Mouse (Mus musculus) limb, embryonic 15.5 days (tissue): Measurements from ENCODE around the gene Pde1c. TPM values are rescaled to one million over a fixed set of nuclear protein-coding genes. Genes with fewer than 3 reads are reported as not detected.

Experiments used
- ATAC-seq: fragments of 200-750 bp; cut with Nextera tagmentation; 2 replicates; pipeline ENCODE4 v1.8.0; 2017; ENCODE audit warnings: low read depth, moderate TSS enrichment; ENCODE audit not compliant: insufficient number of reproducible peaks, low FRiP score, low TSS enrichment
- H3K27ac ChIP-seq: fragments of 300-500 bp; sonication (generic); 2 replicates; pipeline ENCODE4 v1.5.1; 2015; ENCODE audit warnings: moderate library complexity, mild to moderate bottlenecking, inconsistent platforms
- H3K27me3 ChIP-seq: fragments of 300-500 bp; sonication (generic); 2 replicates; pipeline ENCODE4 v1.6.1; 2015; ENCODE audit warnings: inconsistent platforms
- H3K36me3 ChIP-seq: fragments of 300-500 bp; sonication (generic); 2 replicates; pipeline ENCODE4 v1.6.1; 2015; ENCODE audit warnings: inconsistent platforms
- H3K4me1 ChIP-seq: fragments of 300-500 bp; sonication (generic); 2 replicates; pipeline ENCODE4 v1.6.1; 2015; ENCODE audit warnings: inconsistent platforms
- H3K4me2 ChIP-seq: fragments of 300-500 bp; sonication (generic); 2 replicates; pipeline ENCODE4 v1.6.1; 2015; ENCODE audit warnings: mild to moderate bottlenecking, inconsistent platforms
- H3K4me3 ChIP-seq: fragments of 300-500 bp; sonication (generic); 2 replicates; pipeline ENCODE4 v1.5.1; 2015; ENCODE audit warnings: mild to moderate bottlenecking, inconsistent platforms
- H3K9ac ChIP-seq: fragments of 300-500 bp; sonication (generic); 2 replicates; pipeline ENCODE4 v1.6.1; 2015; ENCODE audit warnings: inconsistent platforms
- H3K9me3 ChIP-seq: fragments of 300-500 bp; sonication (generic); 2 replicates; pipeline ENCODE4 v1.6.1; 2016; ENCODE audit warnings: inconsistent platforms
- WGBS: fragments of 180-500 bp; shearing (Covaris S2); methylation state at CpG from one replicate; pipeline ENCODE4 v1.1.7; 2015; 5-methylcytosine and 5-hydroxymethylcytosine counted together
- polyA plus RNA-seq: library from polyadenylated mRNA; unstranded; fragments of >200 nt; fragmentation: Nextera tagmentation; extraction: Ambion mirVana; gene quantifications from 2 replicates; pipeline ENCODE4 v1.2.1, GENCODE M21; 2015

Gene Pde1c
- polyA plus RNA-seq, 1 experiment from 2014 or later: 1.6 TPM

DNA sequence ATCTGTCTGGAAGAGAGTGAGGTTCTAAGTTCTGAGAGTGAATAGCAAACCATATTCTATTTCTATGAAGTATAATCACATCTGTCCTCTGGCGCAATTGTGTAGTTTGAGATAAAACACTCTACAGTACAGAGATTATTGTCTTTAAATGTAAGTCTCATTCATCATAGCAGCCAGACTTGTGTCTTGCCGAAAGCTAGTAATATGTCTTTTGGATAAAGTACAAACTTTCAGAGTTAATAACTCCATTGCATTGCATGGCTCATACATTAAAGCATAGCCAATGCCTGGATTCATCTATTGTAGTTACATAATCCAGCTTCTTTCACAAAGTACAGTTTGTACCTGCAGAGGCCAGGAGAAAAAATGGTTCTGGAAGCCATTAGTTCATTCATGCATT is 262.8 kb downstream of the Pde1c start:
- H3K27me3 ChIP-seq: no peaks in the 10 kb centered on the region
- H3K27ac ChIP-seq: no peak overlapping the region
- 81% methylated on average over 2 of the region's 2 CpGs for WGBS
- H3K4me1 ChIP-seq: no peaks in the 10 kb centered on the region
- no peaks in the 10 kb centered on the region for H3K9me3 ChIP-seq
- H3K4me2 ChIP-seq: no peak overlapping the region
- H3K9ac ChIP-seq: no peak overlapping the region
- H3K36me3 ChIP-seq: no peaks in the 10 kb centered on the region
- H3K4me3 ChIP-seq: no peak overlapping the region
- no peak for ATAC-seq

DNA sequence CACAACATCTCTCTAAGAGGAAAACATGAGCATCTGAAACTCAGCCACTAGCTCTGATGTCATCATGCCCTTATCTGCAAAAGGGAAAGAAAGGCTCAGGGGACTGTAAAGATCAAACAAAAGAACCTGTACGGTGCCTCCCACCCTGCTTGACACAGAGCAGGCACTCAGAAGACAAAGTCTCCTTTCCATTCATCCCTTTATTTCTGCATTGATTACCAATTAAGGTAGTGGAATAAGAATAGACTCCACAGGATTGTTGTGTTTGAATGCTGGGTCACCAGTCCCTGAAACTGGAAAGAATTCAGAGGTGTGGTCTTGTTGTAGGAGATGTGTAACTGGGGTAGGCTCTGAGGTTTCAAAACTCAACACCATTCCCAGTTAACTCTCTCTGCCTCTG is 276.7 kb downstream of the Pde1c start:
- no peak overlapping the region for H3K4me3 ChIP-seq
- WGBS: 80% methylated on average over 1 of the region's 1 CpGs
- no peaks in the 10 kb centered on the region for H3K4me1 ChIP-seq
- no peak overlapping the region for H3K27ac ChIP-seq
- H3K36me3 ChIP-seq: no peaks in the 10 kb centered on the region
- H3K9ac ChIP-seq: no peak overlapping the region
- no peak overlapping the region for H3K4me2 ChIP-seq
- no peaks in the 10 kb centered on the region for H3K27me3 ChIP-seq
- no peaks in the 10 kb centered on the region for H3K9me3 ChIP-seq
- no peak for ATAC-seq

DNA sequence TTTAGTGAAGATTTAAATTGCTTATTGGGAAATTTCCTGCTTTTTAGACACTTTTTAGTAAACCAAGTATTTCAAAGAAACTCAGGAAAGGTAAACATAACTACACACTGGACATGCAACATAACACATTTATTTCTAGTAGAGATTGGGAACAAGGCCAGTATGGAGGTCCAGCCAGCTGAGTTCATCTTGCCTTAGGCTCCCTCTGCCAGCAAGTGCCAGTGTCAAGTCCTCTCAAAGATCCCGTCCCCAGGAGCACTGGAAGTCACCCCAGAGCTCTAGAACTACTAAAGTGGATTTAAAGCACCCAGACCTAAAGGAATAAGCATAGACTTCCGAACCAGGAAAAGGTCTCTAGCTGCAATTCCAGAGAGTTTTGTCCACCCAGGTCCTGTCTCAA is 279.6 kb downstream of the Pde1c start:
- Histone ChIP-seq H3K4me3 (no peak overlapping the region), H3K4me1 (no peaks in the 10 kb centered on the region), H3K9ac (no peak overlapping the region), H3K36me3 (no peaks in the 10 kb centered on the region), H3K4me2 (no peak overlapping the region), H3K9me3 (no peaks in the 10 kb centered on the region), H3K27ac (no peak overlapping the region), H3K27me3 (no peaks in the 10 kb centered on the region)
- ATAC-seq: no peak
- WGBS: 70% methylated on average over 2 of the region's 2 CpGs

DNA sequence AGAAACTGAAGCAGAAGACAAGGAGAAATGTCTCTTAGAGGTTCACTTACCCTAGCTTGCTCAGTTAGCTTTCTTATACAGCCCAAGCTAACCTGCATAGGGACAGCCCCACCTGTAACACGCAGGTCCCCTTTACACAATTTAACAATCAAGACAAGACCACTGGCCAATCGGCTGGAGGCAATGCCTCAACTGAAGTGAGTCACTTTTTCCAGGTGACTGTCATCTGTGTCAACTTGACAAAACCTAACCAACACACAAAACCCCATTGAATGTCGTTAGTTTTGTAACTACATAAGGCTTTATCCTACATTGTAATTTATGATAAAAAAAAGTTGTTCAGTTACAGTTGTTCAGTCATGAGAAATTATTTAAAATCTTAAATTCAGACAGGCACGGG is 284.1 kb downstream of the Pde1c start:
- H3K36me3 ChIP-seq: no peaks in the 10 kb centered on the region
- no peak overlapping the region for H3K9ac ChIP-seq
- ATAC-seq: no peak
- no peak overlapping the region for H3K4me3 ChIP-seq
- H3K27ac ChIP-seq: no peak overlapping the region
- H3K9me3 ChIP-seq: no peaks in the 10 kb centered on the region
- no peaks in the 10 kb centered on the region for H3K4me1 ChIP-seq
- H3K27me3 ChIP-seq: no peaks in the 10 kb centered on the region
- no peak overlapping the region for H3K4me2 ChIP-seq
- 76% methylated on average over 4 of the region's 4 CpGs for WGBS

DNA sequence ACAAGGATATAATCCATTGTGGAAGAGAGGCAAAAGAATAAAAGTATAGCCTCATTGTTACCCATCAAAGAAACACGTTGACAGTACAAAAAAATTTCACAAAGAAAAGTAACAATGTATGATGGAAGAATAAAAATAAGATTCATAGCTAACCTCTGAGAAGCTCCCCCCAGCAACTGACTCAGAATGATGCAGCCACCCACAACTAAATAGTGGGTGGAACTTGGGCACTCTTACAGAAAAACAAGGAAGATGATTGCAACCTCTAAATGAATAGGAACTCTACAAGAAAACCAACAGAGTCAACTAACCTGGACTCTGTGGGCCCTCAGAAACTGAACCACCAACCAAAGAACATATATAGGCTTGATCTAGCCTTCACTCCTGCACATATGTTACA is 293.4 kb downstream of the Pde1c start:
- no peaks in the 10 kb centered on the region for H3K27me3 ChIP-seq
- H3K9me3 ChIP-seq: no peaks in the 10 kb centered on the region
- H3K4me3 ChIP-seq: no peak overlapping the region
- no peak overlapping the region for H3K4me2 ChIP-seq
- H3K36me3 ChIP-seq: no peaks in the 10 kb centered on the region
- H3K9ac ChIP-seq: no peak overlapping the region
- no peaks in the 10 kb centered on the region for H3K4me1 ChIP-seq
- H3K27ac ChIP-seq: no peak overlapping the region
- 79% methylated on average over 1 of the region's 1 CpGs for WGBS
- ATAC-seq: no peak

DNA sequence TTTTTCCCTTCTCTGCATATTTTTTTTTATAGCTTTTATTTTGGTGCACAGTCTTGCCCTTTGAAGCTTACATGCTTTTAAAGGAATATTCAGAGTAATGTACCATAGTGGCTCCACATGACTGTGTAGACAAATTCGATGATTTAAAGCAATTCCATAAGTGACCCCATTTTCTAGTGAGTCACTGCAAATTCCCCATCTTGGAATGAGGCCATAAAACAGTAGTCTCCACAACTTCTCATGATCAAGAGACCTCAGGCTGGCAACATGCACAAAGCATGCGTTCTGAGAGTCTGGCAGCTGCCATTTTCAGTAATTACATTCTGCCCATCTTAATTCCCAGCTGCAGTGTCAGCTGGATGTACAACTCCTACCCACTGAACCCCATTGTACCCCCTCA is 297.2 kb downstream of the Pde1c start:
- H3K4me3 ChIP-seq: no peak overlapping the region
- H3K4me2 ChIP-seq: no peak overlapping the region
- H3K9ac ChIP-seq: no peak overlapping the region
- H3K27ac ChIP-seq: no peak overlapping the region
- ATAC-seq: no peak
- H3K9me3 ChIP-seq: no peaks in the 10 kb centered on the region
- H3K27me3 ChIP-seq: no peaks in the 10 kb centered on the region
- no peaks in the 10 kb centered on the region for H3K36me3 ChIP-seq
- 66% methylated on average over 2 of the region's 2 CpGs for WGBS
- no peaks in the 10 kb centered on the region for H3K4me1 ChIP-seq

DNA sequence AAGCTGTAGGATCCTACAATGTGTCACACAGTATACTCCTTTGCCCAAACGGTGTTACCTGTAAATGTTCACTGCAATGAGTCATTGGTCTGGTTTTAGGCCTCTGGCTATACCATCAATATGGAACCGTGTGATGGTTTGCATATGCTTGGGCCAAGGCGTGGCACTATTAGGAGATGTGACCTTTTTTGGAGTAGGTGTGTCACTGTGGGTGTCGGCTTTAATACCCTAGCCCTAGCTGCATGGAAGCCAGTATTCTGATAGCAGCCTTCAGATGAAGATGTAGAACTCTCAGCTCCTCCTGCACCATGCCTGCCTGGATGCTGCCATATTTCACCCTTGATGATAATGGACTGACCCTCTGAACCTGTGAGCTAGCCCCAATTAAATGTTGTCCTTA is 304.4 kb downstream of the Pde1c start:
- no peak overlapping the region for H3K9ac ChIP-seq
- H3K4me3 ChIP-seq: no peak overlapping the region
- no peaks in the 10 kb centered on the region for H3K9me3 ChIP-seq
- no peak for ATAC-seq
- H3K36me3 ChIP-seq: no peaks in the 10 kb centered on the region
- 83% methylated on average over 4 of the region's 4 CpGs for WGBS
- no peaks in the 10 kb centered on the region for H3K27me3 ChIP-seq
- no peak overlapping the region for H3K4me2 ChIP-seq
- H3K27ac ChIP-seq: no peak overlapping the region
- no peaks in the 10 kb centered on the region for H3K4me1 ChIP-seq

DNA sequence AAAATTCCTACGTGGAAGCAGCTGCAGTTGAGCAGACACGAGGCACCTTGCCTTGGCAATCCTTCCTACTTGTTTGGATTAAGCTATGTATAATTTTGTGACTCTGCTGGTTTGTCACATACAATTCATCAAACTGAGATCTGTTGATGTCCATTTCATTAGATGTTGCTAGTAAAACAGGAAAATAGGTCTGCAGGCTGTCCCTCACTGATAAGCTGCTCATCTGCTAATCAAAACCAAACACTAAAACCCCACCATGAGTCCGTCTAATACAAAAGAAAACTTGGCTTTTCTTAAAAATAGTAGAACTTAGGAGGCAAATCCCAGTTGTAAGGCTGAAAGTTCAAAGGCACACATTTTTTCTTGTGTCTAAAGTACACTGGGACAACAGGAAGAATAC is 308.8 kb downstream of the Pde1c start:
- no peak overlapping the region for H3K27ac ChIP-seq
- no peak overlapping the region for H3K4me3 ChIP-seq
- H3K36me3 ChIP-seq: no peaks in the 10 kb centered on the region
- ATAC-seq: no peak
- no peak overlapping the region for H3K4me2 ChIP-seq
- no peak overlapping the region for H3K9ac ChIP-seq
- H3K4me1 ChIP-seq: no peaks in the 10 kb centered on the region
- no peaks in the 10 kb centered on the region for H3K27me3 ChIP-seq
- H3K9me3 ChIP-seq: no peaks in the 10 kb centered on the region
- 69% methylated on average over 3 of the region's 3 CpGs for WGBS

DNA sequence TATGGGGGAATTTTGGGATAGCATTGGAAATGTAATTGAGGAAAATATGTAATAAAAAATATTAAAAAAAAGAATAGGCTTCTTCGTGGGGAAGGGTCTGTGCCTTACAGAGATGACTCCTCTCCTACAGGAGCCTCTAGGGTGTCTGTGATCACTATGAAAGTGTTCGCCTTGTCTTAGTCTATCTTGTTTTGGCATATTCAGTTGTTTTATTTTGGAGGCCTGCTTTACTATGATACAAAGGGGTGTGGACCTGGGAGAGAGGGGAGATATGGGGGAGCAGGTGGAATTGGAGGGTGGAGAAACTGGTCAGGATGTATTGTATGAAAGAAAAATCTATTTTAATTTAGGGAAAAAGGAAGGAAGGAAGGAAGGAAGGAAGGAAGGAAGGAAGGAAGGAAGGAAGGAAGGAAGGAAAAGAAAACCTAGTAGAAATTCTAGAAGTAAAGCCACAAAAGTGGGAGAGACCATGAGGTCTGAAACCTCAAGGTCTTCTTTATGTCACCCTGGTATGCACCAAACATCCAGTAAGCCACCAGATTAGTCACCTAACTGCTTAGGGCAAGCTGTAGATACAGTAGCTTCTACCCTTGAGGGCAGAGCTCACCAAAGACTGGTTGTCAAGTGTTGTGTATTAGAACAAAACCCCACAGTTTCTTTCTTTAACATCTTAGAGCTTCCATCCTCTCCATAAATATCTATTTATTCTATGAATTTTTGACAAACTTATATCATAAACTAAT is 311.2 kb downstream of the Pde1c start:
- Histone ChIP-seq H3K4me3 (no peak overlapping the region), H3K9me3 (no peaks in the 10 kb centered on the region), H3K36me3 (no peaks in the 10 kb centered on the region), H3K4me1 (no peaks in the 10 kb centered on the region), H3K4me2 (no peak overlapping the region), H3K27ac (no peak overlapping the region), H3K27me3 (no peaks in the 10 kb centered on the region), H3K9ac (no peak overlapping the region)
- no peak for ATAC-seq
- WGBS: 89% methylated on average over 2 of the region's 2 CpGs

DNA sequence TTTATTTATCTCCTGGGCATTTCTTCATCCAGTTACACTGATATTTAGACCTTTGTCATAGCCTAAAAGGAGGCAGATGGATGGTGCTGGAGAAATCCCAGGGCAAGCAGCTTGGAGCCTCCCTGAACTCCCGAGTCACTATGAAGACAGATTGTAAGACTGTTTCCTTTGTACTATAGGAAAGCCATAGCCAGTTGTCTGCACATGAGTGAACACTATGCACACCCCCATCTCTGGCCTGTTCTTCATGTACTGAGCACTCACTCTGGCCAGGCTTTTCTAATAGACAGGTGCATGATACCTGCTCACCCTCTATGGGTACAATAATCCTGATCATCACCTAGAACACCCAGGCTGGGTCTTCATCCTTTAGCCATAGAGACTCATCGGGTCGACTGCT is 318.8 kb downstream of the Pde1c start:
- 84% methylated on average over 3 of the region's 3 CpGs for WGBS
- H3K4me3 ChIP-seq: no peak overlapping the region
- no peak for ATAC-seq
- H3K27ac ChIP-seq: no peak overlapping the region
- no peak overlapping the region for H3K4me2 ChIP-seq
- H3K27me3 ChIP-seq: no peaks in the 10 kb centered on the region
- no peaks in the 10 kb centered on the region for H3K9me3 ChIP-seq
- H3K4me1 ChIP-seq: no peaks in the 10 kb centered on the region
- no peaks in the 10 kb centered on the region for H3K36me3 ChIP-seq
- H3K9ac ChIP-seq: no peak overlapping the region

DNA sequence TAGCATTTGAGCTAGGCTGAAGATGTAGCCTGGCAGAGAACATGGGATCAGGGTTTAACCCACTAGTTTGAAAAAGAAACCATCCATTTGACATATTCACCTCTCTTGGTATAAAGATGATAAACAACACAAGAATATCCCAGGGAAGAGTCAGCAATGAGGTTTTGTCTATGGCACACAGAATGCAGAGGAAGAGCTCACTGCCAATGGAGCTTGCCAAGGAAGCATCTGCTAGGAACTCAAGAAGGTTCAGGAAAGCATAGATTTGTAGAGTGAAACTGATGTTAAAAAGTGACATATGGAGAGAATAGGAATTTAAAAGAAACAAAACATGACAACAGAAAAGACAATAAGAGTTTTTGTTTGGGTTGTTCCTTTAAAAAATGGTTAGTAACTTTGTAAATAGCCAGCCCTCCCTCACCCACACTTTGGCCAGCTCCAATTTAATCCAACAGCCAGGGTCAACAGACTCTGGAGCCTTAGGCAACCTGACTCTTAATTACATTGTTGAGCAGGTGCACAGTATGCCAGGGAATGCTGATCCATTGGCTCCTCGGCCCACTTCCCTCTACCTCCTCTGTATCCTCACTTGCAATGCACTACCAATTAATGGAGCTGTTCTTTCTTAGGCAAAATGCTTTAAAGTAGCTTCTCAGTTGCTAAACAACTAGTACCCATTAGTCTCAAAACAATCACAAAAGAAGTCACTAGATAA is 377.3 kb downstream of the Pde1c start:
- Histone ChIP-seq H3K27ac (no peak overlapping the region), H3K4me2 (no peak overlapping the region), H3K36me3 (no peaks in the 10 kb centered on the region), H3K4me3 (no peak overlapping the region), H3K9me3 (no peaks in the 10 kb centered on the region), H3K27me3 (no peaks in the 10 kb centered on the region), H3K9ac (no peak overlapping the region), H3K4me1 (no peaks in the 10 kb centered on the region)
- ATAC-seq: no peak
- 64% methylated on average over 1 of the region's 1 CpGs for WGBS

DNA sequence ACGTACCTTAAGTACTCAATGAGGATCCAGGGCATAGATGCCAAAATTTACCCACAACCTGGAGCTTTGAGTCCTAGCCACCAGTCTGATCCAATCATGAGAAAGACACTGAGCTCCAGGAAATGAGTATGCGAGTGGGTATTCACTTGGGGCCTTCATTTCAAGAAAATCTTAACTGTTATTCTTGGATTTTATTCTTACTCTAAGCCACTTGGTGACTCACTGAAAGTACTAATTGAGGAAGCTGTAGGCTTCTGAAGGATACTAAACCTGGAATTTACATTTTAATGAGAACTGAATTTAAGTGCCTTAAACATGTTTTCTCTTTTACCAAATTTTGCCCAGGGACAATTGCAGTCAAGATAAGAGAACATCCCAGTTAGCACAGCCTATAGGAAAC is 392.4 kb downstream of the Pde1c start:
- Histone ChIP-seq H3K36me3 (no peaks in the 10 kb centered on the region), H3K9ac (no peak overlapping the region), H3K27ac (no peak overlapping the region), H3K4me2 (no peak overlapping the region), H3K4me3 (no peak overlapping the region), H3K27me3 (no peaks in the 10 kb centered on the region), H3K9me3 (no peaks in the 10 kb centered on the region), H3K4me1 (no peaks in the 10 kb centered on the region)
- 70% methylated on average over 2 of the region's 2 CpGs for WGBS
- no peak for ATAC-seq
